Mouse (Mus musculus) thymus, adult 2 months (tissue): ENCODE measurements around the gene Spint3.

Experiments
- CTCF ChIP-seq: fragments of 200-500 bp; IDR thresholded peaks from 2 replicates; pipeline ENCODE4 v1.5.1; 2012; ENCODE audit warnings: mild to moderate bottlenecking, control low read depth, low read length, moderate library complexity, borderline replicate concordance; ENCODE audit not compliant: control insufficient read depth, poor library complexity, insufficient read depth; ENCODE audit errors: extremely low read depth
- POLR2A ChIP-seq: fragments of 200-500 bp; IDR thresholded peaks from 2 replicates; pipeline ENCODE4 v1.6.1; 2012; ENCODE audit warnings: mild to moderate bottlenecking, low read length, control low read depth, moderate library complexity; ENCODE audit not compliant: control insufficient read depth, poor library complexity, insufficient read depth; ENCODE audit errors: extremely low read depth

DNA sequence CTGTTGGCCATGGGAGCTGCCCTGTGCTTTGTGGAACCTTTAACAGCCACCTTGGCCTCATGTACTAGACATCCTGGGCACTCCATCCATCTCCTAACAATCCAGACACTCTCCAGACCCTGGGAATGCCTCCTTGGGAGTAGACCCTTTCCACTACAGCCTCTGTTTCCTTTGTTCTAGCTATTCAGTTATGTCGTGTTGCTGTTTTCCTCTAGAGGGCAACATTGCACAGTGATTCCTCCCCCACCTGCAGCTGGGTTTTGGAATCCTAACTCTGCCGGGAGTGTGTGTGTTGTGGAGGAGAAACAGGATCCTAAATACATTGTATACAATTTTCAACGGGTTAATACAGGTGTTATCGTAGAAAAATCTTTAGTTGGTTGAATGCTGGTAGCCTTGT is 18.8 kb upstream of the Spint3 start:
- TF ChIP-seq POLR2A, result no peak
- no peak for TF ChIP-seq CTCF
